Mouse (Mus musculus): Measurements from ENCODE around the gene Glb1l.

Glb1l gene

DNA sequence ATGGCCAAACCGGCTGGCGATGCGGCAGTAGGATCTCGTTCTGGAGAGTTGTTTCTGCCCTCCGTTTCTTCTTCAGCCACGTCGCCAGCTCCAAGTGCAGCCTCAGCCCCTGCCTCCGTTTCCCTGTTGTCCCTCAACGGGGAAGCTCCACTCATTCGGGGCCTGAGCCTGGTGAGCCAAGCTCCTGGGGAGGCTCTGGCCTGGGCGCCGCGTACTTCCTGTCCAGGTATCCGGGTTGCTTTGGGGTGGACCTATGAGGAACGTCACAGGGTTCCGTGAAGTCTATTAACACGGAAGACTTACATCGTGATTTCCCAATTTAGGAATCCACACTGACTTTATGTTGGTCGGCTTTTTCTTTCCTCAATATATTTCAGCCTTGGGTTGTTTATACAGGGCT, 18.2 kb downstream of the Glb1l start:
- DNase-seq (ENCODE audit: low spot score), result peak; percentile 51

DNA sequence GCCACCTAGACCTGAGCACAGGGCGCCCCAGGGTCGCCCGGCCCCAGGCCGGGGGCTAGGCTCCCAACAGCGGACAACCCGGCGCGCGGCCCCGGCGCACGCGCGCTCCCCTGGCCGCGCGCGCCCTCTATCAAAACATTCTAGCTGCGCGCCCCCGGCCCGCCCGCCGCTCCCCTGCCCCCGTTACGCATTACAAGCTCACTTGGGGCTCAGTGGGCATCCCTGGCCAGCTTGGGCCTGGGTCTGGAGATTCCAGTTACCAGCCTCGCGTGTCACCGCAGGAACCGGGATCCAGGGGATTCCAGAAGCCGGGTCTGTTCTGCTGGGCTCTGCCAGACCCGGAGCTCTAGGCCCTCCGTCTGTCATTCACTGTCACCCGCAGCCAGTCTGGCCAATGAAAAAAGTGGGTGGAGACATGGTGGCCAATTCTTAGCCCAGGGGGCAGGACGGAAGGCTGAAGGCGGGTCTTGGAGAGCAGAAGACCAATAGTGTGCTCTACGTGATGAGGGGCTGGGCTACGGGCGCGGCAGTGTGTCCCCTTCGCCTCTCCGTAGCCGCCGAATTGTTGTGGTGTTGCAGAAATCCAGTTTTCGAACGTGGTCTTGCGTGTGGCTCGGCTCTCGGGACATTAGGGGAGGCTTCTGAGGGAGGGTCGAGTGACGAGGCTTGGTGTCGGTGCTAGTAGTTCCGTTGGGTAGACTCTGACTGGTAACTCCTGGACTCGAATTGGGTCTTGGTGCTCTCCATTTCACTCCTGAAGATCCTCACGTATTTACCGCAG, 18.8 kb downstream of the Glb1l start, which contains the start of the genes Ankzf1 and Atg9a:
TSS of gene Ankzf1 (plus strand) at position 530 of the 781 bp plus-strand sequence.
TSS of gene Atg9a (minus strand) at position 575 of the 781 bp plus-strand sequence.
- peak; percentile 76 for DNase-seq (ENCODE audit: low spot score)

DNA sequence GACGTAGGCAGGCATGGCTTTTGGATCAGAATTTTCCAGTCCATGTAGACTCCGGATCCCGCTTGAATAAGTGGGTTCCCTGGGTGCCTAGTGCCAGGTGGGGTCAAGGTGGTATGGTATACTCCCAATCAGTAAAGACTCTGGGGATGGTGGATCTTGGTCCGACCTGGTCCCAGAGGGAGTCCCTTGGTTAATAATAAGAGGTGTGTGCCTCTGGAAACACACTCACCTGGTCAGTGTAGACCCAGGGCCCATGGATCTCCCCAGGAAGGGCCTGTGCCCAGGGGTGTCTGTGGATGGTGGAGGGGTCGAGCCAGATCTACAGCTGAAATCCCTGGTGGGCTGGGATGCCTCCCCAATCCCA, 19.4 kb downstream of the Glb1l start:
- DNase-seq (ENCODE audit: low spot score), result no peak

DNA sequence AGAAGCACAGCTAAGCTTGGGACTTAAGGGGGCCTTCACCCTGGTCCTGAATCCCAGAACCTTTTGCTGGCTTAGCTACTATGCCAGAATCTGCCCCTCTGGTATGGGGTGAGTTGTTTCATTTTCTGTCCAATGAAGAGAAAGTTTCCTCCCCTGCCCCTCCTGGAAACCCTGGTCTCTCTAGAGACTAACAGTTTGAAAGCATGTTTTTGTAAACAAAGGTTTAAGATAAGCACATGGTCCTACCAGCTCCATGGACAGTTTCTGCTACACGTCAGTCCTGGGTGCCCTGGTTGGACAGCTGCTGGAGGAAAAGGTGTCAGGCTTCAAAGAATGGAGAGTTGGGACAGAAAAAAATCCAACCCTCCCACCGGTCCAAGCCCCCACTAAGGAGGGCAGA, 20.0 kb downstream of the Glb1l start:
- no peak for DNase-seq (ENCODE audit: low spot score)

DNA sequence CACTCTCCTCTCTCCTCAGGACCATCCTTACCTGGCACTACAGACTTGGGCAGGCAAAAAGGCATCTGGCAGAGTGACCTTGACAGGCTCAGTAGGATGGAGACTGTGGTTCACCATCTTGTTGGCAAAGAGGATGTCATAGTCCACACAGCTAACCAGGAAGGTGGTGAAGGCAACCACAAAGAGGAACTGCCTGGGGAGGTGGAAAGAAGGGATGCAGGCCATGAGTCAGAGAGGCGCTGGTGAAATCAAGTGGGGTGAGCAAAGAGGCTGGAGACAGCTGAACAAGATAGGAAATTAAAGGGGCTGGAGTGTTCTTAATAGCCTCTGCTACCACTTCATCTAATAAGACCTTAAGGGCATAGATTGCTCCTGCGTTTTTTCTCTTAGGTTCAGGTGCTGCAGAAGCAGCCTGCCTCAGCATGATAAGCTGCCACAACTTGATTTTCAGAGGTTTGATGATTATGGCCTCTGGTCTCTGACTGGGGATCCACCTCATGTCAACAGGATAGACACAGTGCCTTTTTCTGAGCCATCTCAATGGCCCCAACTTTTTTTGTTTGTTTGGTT, 22.6 kb downstream of the Glb1l start:
- no peak for DNase-seq (ENCODE audit: low spot score)

DNA sequence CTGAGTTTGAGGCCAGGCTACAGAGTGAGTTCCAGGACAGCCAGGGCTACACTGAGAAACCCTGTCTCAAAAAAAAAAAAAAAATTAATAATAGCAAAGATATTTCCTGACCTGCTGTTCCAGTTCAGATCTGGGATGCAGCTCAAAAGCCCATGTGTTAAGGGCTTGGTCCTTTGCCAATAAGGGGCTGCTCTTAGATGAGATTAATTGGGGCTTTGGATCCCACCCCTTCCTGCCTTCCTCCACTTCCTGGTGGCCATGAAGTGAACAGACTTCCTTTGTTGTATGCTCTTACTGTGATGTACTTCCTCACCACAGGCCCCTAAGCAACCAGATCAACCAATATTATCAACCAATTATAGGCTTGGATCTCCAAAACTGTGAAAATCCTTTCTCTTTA, 23.5 kb downstream of the Glb1l start:
- DNase-seq (ENCODE audit: low spot score), result no peak

DNA sequence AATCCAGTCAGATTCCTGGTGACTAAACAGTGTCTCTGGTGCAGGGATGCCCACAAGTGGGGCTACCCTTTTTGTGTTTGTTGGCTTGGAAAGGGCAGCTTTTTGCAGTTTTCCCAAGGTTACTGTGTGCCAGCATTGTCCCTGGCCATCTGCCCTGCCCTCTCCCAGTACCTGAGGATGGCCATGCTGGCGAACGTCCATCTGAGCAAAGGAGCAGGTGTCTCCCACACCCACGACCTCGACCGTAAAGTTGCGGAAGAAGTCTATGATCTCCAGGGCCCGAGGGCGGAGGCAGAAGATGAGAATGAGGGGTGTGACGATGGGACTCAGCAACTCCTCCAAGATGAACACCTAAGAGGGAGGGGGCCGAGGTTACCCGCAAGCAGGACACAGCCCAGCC, 25.1 kb downstream of the Glb1l start:
- no peak for DNase-seq (ENCODE audit: low spot score)

DNA sequence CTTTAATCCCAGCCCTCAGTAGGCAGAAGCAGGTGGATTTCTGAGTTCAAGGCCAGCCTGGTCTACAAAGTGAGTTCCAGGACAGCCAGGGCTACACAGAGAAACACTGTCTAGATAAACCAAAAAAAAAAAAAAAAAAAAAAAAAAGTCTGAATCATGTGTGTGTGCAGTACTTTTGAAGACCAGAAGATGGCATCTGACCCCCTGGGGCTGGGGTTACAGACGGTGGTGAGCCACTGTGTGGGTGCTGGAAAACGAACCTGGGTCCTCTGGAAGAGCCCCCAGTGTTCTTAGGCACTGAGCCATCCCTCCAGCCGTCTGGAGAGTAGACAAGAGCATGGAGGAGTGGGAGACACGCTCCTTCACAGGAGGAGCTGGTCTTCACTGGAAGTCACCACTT, 28.5 kb downstream of the Glb1l start:
- no peak for DNase-seq (ENCODE audit: low spot score)

DNA sequence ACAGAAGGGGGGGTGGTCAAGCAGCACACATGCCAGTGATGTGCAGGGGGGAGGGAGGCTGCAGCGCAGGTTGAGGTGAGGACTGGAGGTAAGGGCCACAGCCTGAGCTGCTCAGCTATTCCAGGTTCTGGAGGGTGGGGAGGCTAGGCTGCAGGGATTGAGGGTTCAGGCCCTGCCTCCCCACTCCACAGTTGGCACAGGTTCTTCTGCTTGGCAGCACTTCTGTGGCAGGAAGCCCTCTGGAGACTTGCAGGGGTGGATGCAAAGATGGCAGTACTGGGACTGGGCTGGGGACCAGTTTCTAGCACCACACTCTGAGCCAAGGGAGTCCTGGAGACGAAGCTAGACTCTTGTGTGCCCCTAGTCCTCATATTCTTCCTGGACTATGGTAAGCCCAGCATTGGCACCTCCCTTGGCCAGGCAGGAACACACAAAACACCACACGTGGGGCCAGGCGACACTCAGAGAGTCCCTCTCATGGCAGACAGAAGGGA, 29.2 kb downstream of the Glb1l start:
- no peak for DNase-seq (ENCODE audit: low spot score)

DNA sequence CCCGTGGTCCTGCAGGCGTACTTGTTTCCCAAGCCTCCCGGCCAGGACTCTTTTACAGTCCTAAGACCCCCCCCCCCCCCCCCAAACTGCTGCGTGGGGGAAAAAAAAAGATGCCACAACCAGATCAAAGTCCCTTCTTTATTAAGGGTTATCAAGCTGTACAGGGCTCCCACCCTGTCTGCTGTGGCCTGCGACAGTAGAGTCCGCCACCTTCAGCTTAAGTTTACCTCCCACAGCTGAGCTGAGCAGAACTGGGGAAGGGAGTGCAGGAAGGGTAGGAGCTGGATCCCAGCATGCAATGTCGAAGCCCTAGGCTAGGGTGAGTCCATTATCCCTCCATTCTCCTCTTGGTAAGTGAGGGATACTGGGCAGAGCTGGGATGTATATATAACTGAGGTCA, 29.9 kb downstream of the Glb1l start:
- DNase-seq (ENCODE audit: low spot score), result no peak

DNA sequence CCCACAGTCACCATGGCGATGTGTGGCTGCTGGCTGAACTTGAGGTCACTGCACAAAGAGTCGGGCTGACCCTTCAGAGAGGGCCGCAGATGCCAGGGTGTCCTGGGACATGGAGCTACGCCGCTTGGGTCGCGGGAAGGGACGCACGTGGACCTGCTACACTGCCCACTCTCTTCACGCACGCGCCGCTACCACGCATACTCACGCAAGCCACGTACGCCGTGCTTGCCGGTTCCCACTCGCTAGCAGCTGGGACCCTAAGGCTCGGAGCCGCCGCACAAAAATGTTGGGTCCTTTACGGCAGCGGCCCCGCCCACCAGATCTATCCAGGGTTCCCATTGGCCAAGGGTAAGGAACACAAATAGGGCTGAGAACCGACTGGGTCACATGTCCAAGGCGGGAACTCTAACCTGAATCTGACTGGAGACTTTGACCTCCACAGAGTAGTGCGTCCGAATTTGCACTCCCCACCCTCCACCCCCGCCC, 30.5 kb downstream of the Glb1l start, which contains the start of gene Abcb6:
TSS of gene Abcb6 (minus strand) at position 288 of the 486 bp plus-strand sequence.
- peak; percentile 70 for DNase-seq (ENCODE audit: low spot score)

DNA sequence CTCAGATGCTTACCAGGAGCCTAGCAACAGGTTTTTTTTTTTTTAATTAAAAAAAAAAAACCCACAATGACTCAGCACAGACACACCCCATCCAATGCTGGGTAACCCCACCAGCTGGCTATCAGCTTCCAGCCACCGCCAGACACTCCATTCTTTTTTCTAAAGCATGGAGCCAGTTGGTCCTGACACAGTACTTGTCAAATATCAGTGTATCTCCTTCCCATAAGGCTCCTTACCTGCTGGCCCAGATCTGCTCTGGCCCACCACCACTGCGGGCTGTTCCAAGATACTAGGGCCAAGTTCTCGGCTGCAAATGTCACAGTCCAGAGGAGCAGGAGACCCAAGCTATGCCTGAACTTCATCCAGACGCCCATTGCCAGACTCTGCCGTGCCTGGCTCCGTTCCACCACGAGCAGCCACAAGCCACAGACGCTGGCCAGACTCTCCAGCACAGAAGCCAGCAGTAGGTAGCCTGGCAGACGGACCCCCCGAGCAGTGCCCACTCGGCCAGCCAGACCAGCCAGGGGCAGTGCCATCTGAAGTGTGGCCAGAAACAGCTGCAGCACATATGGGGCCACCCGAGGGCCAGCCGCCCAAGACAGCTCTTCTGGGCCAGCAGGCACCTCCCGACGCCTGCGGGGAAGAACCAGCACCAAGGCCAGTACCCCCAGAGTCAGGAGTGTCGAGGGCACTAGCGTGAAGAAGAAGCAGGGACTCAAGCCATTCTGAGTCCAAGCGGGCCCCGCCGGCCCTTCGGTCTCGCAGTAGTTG, 31.1 kb downstream of the Glb1l start:
- DNase-seq (ENCODE audit: low spot score), result peak; percentile 14

DNA sequence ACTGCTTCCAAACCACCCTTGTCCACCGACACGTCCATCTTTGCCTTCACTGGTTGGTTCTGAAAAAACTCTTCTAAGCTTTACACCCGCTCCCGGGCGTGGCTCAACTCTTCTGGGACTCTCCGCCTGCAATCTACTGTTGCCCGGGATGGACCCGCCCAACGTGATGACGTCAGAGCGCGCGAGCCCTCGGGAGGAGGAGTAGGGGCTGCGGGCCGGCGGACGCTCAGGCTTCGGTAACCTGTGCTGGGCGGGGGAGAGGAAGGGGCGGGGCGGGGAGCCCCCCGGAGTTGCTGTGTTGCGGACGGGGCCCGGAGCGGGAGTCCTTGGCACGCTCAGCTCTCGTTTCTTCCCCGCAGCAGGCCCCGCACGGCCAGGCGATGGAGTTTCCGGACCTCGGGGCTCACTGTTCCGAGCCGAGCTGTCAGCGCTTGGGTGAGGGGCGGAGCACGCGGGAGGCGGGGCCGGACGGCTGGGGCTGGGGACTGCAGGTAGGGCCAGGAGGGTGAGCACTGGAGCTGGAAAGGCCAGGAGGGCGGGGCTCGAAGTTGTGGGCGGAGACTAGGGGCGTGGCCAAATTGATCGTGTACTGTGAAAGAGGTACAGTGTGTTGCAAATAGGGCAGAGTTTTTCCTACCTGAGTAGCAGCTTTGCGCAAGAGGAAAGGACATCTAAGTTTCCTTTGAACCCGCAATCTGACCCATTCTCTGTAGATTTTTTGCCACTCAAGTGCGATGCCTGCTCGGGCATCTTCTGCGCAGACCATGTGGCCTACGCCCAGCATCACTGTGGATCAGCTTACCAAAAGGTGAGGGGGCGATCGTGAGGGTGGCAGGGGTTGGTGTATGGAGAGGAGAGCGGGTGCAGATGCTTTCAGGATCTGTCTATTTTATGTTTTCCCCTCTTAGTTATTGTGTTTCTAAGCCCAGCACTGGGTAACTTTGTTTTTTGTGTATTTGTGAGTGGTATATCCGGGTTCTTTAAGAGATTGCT, 41.8 kb downstream of the Glb1l start, which contains the start of gene Zfand2b:
TSS of gene Zfand2b (plus strand) at position 175 of the 993 bp plus-strand sequence.
- DNase-seq (ENCODE audit: low spot score), result peak; percentile 96

DNA sequence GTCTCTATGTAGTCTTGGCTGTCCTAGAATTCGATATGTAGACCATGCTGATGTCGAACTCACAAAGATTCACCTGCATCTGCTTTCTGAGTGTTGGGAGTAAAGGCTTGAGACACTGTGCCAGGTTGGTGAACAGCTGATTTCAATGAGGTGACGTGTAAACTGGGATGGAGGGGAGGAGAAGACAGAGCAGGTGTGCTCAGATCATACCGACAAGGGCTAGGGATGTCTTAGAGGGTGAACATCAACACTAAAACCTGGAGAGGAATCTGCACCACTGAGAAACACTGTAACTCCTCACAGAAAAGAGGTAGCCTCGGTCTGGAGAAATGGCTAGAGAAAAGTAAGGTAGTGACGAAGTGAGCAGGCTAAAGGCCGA, 42.5 kb downstream of the Glb1l start:
- no peak for DNase-seq (ENCODE audit: low spot score)

DNA sequence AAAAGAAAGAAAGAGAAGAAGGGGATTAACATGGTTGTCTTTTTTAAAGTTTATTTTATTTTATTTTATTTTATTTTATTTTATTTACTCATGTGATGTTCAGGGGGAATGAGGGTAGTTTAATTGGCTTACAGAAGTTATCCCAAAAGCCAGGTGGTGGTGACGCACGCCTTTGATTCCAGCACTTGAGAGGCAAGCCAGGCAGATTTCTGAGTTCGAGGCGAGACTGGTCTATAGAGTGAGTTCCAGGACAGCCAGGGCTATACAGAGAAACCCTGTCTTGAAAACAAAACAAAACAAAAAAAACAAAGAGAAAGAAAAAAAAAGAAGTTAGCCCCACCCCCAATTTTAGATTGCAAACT, 50.4 kb downstream of the Glb1l start:
- DNase-seq (ENCODE audit: low spot score), result no peak

DNA sequence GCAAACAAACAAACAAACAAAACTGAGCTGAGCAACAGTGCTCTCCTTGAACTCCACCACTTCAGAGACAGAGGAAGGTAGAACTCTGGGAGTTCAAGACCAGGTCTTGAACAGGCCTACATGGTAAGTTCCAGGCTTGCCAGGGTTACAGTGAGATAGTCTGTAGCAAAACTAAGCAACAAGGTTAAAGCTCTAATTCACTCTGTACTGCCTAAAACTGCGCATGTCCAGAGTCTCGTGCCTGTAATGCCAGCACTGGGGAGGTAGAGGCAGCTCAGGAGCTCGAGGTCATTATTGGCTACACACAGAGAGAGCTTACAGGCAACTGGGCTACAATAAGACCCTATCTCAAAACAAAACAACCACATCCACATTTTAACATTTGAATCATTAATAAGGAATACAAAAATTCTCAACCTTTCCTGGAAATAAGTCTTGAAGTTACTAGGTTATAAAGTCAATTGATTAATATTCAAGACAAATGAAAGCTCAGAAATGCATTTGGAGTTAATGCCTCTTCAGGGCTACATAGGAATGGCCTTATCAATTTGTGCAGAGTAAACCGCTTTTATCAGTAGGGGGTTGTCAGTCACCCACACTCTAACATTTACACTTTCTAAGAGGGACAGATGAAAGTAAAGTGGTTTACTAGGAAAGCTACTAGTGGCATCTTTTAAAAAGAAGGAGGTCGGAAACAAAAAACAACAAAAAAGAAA, 50.9 kb downstream of the Glb1l start:
- DNase-seq (ENCODE audit: low spot score), result no peak

DNA sequence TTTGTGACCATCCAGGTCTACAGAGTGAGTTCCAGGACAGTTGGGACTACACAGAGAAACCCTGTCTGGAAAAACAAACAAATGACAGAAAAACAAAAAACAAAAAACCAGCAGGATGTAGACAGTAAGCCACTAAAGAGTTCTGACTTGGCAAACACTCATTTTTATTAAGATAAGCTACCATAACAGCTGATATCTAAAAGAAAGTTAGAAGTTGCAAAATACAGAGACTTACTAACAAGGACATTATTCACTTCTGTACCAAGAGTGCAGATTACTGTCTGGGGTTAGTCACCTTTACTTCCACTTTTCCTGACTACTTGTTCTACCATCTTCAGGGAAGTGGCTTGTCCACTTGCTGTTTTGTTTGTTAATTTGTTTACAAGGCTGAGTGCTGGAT, 51.6 kb downstream of the Glb1l start:
- DNase-seq (ENCODE audit: low spot score), result no peak

DNA sequence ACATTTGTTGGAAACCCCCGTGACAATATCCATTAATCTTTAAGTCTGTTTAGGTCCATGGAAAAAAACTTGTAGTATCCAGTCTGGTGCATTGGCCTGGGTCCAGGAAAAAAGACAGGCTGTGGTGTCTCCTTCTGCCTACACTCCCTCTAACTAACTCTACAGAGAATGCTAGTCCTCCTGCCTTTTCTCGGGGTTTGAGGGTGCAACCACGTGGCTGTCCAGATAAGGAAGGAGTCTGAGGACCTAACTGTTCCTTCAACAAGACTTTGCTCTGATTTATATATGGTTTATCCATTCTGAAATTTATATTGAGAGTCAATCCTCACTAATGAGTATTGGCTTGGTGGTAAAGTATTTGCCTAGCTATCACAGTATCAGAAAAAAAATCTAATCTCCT, 54.8 kb downstream of the Glb1l start:
- no peak for DNase-seq (ENCODE audit: low spot score)

DNA sequence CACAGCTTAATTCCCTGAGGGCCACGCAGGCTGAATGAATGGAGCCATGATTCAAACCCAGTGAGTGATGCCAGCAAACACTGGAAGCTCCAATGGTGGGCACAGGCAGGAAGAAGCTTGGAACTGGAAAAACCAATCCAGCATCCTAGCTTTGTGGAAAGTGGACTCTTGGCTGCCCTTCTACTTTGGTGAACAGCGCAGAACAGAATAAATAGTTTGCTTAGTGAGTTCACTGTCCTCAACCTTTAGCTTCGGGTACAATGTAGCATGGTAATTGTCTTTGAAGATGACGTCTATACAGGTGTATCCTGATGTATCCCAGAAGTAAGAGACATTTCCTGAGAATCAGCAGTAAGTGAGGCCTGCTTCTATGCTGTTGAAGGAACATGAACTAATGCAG, 61.9 kb downstream of the Glb1l start:
- DNase-seq (ENCODE audit: low spot score), result no peak

Data from urinary bladder, postnatal 25 days (tissue).